Mouse (Mus musculus): ENCODE measurements at regions not wholly inside any gene's neighbourhood (a gene's known extent, or its start where the extent isn't known, plus 50 kb on each side); places are given as distances from the start of the nearest gene placed in this dataset.

DNA sequence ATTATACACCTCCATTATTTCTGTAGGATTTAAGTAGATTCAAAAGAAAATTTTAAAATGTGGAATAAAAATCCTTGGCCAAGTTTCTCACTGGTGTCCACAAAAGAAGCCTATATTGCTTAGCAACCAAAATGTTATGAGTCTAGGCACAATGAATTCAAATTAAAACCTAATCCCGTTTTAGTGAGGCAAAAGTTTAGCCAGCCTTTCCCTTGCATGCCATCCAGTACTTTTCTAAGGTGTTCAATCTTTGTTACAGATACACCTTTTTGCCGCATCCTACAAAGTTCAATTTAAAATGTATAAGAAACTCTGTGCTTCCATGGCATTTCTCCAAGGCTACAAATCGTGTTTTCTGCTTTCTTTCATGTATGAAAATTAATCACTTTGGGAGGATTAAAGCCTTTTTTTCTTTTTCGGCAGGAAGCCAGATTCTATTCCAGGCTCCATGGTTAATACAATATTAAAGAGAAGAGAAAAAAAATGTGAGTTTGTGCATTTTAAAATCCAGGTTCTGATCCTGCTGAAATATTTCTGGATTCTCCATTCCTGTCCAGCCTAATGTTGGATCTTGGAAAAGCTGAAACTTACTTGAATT, 463.8 kb downstream of the Kctd8 start:
- peak; percentile 62 for DNase-seq (ENCODE audit: low read depth)
- TF ChIP-seq POLR2A (IDR thresholded peaks at IDR 0.05; ENCODE audit: borderline replicate concordance, extremely low read depth, insufficient read depth, insufficient read length, poor library complexity, severe bottlenecking) = no peak
- no peak for TF ChIP-seq CTCF (IDR thresholded peaks at IDR 0.05; ENCODE audit: borderline replicate concordance, extremely low read depth, insufficient read depth, insufficient read length)

DNA sequence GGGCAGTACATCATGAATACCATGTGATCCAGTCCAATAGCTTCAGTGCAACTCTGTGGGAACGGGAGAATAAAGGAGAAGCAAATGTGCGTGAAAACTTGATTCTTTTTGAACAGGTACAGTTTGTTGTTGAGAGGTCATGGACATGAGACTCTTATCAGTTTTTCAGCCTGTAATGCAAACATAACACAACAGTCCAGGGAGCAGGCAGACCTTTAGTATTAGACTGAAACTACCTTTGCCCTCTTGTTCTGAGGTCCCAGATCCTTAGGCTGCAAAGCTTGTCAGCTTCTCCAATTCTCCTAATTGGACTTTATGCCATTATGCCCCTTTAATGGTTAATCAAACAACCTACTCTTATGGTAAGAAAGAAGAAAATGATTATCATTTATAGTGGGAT, 470.1 kb downstream of the Kctd8 start:
- no peak for TF ChIP-seq CTCF (IDR thresholded peaks at IDR 0.05; ENCODE audit: borderline replicate concordance, extremely low read depth, insufficient read depth, insufficient read length)
- TF ChIP-seq POLR2A (IDR thresholded peaks at IDR 0.05; ENCODE audit: borderline replicate concordance, extremely low read depth, insufficient read depth, insufficient read length, poor library complexity, severe bottlenecking) = no peak
- no peak for DNase-seq (ENCODE audit: low read depth)

All from brain, embryonic 14.5 days (tissue).